Mouse (Mus musculus): ENCODE measurements around the gene Hspa1a. TPM values are rescaled to one million over a fixed set of nuclear protein-coding genes. Genes with fewer than 3 reads are reported as not detected.
"Not testable (repeated sequence)": the region's sequence is repeated elsewhere in the genome, so short reads cannot be mapped to it uniquely, and the experiment has no call there.

Gene Hspa1a
- total RNA-seq, 2 experiments from 2014 or later = 14.9 to 17.9 TPM

DNA sequence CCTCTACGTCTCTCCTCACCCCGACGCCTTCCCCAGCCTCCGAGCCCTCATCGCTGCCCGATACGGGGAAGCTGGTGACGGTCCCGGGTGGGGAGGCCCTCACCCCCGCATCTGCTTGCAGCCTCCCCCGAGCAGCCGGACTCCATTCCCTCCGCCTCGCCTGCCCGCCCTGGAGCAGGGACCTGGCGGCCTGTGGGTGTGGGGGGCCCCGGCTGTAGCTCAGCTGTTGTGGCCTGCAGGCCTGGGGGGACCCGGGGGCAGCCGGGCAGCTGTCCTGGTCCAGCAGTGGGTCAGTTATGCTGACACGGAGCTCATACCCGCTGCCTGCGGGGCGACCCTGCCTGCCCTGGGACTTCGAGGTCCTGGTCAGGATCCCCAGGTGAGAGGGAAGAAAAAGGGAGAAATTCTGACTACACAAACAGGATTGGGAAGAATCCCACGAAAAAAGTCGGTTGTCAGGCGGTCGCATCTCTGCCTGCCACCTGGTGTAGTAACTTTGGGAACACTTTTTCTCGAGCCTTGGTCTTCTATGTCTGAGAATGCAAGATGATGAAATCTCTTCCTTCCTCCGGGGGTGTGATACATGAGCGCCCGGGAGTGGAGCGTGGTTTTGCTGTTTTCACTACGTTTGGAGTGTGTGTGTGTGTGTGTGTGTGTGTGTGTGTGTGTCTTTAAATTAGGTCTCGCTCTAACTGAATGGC, 29.6 kb upstream of the Hspa1a start:
- DNase-seq (ENCODE audit: extremely low spot score in 1 of 2, low spot score in 1 of 2) = no peak

GRCm38 (mm10) chr17:35000717-35001451, 28.9 kb upstream of the Hspa1a start, which contains the start of gene Vars:
Gene Vars (plus strand): TSS chr17:35000987.
- DNase-seq (ENCODE audit: extremely low spot score in 1 of 2, low spot score in 1 of 2) = peak; percentile 68 to 79

DNA sequence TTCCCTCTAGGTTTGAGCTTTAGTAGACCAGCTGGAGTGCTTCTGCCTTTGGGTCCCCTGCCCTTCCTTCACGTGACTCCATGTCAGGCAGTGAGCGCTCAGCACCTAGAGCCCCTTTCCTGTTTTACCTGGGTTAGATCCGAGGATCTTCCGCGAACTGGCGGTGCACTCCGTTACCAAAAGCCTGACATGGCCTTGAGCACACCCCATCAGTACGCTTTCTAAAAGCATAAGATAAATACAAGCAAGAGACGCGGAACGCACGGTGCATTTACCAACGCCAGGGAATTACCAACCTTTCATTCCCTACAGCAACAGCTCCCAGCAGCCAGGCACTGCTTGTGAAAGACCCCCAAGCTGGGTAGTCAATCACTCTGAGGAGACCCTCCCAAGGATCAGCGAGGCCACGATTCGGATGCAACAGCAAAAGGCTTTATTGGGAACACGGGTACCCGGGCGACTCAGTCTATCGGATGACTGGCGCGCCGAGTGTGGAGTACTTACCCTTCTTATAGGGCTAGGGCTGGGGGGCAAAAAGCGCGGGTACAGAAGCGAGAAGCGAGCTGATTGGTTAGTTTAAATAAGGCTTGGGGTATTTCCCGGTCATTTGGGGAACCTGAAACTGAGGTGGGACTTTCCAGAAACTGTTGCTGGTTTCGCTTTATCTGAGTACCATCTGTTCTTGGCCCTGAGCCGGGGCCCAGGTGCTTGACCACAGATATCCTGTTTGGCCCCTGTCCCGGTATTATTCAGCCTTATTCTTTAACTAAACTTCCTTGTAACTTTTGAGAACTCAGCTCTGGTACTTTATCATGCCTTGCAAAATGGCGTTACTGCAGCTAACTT, 28.1 kb upstream of the Hspa1a start:
- not testable (repeated sequence) for DNase-seq (ENCODE audit: extremely low spot score in 1 of 2, low spot score in 1 of 2)

GRCm38 (mm10) chr17:34998526-34999430, 26.8 kb upstream of the Hspa1a start:
- DNase-seq (ENCODE audit: extremely low spot score in 1 of 2, low spot score in 1 of 2) = no peak

- no peak for DNase-seq (ENCODE audit: extremely low spot score in 1 of 2, low spot score in 1 of 2)
Measured at GRCm38 (mm10) chr17:34997142-34997483, 25.2 kb upstream of the Hspa1a start.

DNA sequence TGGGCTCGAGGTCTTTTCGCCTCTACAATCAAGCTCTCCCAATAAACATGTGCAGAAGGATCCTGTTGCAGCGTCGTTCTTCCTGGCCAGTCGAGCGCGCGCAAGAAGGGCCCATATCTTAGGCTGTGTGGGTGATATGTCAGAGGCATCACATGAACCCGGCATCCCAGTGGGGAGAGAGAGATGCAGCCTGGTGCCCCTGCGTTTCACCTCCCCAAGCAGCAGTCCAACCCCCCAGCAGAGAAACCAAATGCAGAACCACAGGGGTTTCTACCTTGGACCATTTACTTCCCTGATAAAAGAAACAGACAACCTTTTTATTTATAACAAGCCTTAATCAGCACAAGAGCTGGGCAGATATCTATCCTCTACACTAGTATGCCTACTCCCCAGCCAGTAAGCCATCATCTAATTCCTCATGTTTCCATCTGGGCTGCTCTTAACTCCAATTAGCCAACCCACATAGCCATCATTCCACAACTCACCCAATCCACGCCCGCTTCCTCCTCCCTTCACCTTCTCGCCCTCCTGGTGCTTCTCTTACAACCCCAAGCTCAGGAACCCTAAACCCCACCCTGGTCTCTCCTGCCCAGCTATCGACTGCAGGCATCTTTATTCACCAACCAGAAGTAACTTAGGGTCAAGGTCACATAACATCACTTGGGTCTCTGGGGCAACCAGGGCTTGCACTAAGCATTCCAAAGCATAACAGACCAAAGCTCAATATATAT, 24.6 kb upstream of the Hspa1a start:
- no peak for DNase-seq (ENCODE audit: extremely low spot score in 1 of 2, low spot score in 1 of 2)

- DNase-seq (ENCODE audit: extremely low spot score in 1 of 2, low spot score in 1 of 2) = not testable (repeated sequence)
Measured at GRCm38 (mm10) chr17:34995927-34996326, 24.0 kb upstream of the Hspa1a start.

GRCm38 (mm10) chr17:34995192-34995591, 23.2 kb upstream of the Hspa1a start:
- not testable (repeated sequence) for DNase-seq (ENCODE audit: extremely low spot score in 1 of 2, low spot score in 1 of 2)

GRCm38 (mm10) chr17:34994751-34995150, 22.8 kb upstream of the Hspa1a start:
- DNase-seq (ENCODE audit: extremely low spot score in 1 of 2, low spot score in 1 of 2) = no peak

DNA sequence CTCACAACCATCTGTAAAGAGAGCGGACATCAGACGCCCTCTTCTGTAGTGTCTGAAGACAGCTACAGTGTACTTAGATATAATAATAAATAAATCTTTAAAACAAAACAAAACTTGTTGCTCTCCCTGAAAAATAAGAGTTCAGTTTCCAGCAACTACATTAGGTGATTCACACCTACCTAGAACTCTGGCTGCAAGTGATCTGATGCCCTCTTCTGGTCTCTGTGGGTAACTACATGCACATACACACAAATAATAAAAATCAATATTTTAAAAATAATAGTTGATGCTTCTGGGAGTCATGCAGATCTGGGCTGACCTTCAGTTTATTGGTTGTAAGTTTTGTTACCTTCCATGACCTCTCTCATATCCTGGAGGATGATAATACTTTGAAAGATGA, 12.3 kb upstream of the Hspa1a start:
- no peak for DNase-seq (ENCODE audit: extremely low spot score in 1 of 2, low spot score in 1 of 2)

- DNase-seq (ENCODE audit: extremely low spot score in 1 of 2, low spot score in 1 of 2) = no peak
Measured at GRCm38 (mm10) chr17:34982328-34982727, 10.4 kb upstream of the Hspa1a start.

DNA sequence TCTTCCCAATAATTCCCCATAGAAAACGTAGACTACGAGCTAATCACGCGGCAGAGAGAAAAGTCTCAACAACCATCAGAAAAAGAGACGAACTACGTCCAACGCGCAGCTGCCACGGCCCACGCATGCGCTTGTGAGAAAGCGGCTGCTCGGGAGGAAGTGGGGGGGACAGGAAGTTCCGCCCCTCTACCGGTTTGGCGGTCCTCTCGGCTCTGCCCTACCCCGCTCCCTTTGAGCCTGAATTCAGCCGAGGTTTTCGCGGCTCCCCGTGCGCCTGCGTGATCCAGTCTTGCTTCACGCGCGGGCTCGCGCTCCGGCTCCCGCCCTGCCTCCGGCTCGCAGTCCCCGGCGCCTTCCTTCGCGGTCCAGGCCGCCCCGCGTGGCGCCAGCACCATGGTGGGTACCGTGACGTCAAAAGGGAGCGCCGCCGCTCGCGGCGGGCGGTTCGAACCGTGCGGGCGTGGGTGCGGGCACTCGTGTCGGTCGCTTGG, 9.8 kb upstream of the Hspa1a start, which contains the start of gene Lsm2:
Gene Lsm2 (plus strand): TSS at position 173 of the 491 bp plus-strand sequence.
- DNase-seq (ENCODE audit: extremely low spot score in 1 of 2, low spot score in 1 of 2) = peak; percentile 78 to 98

GRCm38 (mm10) chr17:34980655-34981054, 8.7 kb upstream of the Hspa1a start:
- no peak for DNase-seq (ENCODE audit: extremely low spot score in 1 of 2, low spot score in 1 of 2)

GRCm38 (mm10) chr17:34979631-34980030, 7.7 kb upstream of the Hspa1a start:
- DNase-seq (ENCODE audit: extremely low spot score in 1 of 2, low spot score in 1 of 2) = no peak

GRCm38 (mm10) chr17:34978239-34978638, 6.3 kb upstream of the Hspa1a start:
- no peak for DNase-seq (ENCODE audit: extremely low spot score in 1 of 2, low spot score in 1 of 2)

DNA sequence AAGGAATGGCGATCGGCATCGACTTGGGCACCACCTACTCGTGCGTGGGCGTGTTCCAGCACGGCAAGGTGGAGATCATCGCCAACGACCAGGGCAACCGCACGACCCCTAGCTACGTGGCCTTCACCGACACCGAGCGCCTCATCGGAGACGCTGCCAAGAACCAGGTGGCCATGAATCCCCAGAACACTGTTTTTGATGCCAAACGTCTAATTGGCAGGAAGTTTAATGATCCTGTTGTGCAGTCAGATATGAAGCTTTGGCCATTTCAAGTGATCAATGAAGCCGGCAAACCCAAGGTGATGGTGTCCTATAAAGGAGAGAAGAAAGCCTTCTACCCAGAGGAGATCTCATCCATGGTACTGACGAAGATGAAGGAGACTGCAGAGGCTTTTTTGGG, 5.0 kb upstream of the Hspa1a start:
- no peak for DNase-seq (ENCODE audit: extremely low spot score in 1 of 2, low spot score in 1 of 2)

DNA sequence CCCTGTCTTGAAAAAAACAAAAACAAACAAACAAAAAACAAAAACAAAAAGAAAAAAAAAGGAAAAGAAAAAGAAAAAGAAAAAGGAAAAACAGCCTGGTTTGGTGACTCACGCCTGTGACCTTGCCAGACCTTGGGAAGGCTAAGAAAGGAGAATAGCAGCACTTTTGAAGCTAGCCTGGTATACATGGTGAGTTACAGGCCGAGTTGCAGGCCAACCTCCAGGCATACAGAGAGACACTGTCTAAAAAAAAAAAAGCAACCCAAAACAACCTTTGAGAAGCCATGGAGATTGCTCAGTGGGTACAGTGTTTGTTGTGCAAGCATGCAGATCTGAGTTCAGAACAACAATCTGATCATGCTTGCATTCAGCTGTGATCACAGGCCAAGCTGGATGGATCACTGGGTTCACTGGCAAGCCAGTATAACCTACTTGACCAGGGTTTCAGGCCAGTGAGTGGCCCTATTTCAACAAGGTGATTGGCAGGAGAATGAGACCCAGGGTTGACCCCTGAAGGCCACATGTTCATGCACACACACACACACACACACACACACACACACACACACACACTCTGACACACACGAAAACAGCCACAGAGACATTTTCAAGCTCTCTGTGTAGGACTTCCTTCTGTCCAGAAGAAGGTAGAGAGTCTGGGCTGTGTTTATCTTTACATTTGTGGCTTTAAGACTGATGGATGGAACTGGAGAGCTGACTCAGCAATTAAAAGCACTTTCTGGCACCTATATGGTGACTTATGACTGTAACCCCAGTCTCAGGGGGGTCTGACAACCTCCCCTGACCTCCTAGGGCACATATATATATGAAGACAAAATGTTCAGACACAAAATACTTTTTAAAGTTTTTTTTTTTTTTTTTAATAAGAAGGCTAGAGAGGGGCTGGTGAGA, 3.9 kb upstream of the Hspa1a start:
- DNase-seq (ENCODE audit: extremely low spot score in 1 of 2, low spot score in 1 of 2) = no peak

DNA sequence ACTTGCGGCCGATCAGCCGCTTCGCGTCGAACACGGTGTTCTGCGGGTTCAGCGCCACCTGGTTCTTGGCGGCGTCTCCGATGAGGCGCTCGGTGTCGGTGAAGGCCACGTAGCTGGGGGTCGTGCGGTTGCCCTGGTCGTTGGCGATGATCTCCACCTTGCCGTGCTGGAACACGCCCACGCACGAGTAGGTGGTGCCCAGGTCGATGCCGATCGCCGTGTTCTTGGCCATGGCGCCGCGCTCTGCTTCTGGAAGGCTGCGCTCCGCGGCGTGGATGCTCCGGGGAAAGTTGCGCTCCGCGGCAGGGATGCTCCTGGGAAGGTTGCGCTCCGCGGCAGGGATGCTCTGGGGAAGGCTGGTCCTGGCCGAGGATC, 275 bp downstream of the Hspa1a start:
- not testable (repeated sequence) for DNase-seq (ENCODE audit: extremely low spot score in 1 of 2, low spot score in 1 of 2)
